Mouse (Mus musculus) ZHBTc4 (cell line): ENCODE measurements around the gene Coro2a.
A peak's percentile ranks its signal among the peaks of the same experiment; 100 is the strongest.

Experiments
- DNase-seq: peaks from one replicate; pipeline ENCODE4 v3.0.0-alpha.2; 2011; ENCODE audit warnings: low read depth, low spot score

Gene Coro2a

GRCm38 (mm10) chr4:46529722-46530121 is 72.3 kb downstream of the Coro2a start:
- no peak for DNase-seq

GRCm38 (mm10) chr4:46527558-46527926 is 74.5 kb downstream of the Coro2a start:
- DNase-seq: no peak

DNA sequence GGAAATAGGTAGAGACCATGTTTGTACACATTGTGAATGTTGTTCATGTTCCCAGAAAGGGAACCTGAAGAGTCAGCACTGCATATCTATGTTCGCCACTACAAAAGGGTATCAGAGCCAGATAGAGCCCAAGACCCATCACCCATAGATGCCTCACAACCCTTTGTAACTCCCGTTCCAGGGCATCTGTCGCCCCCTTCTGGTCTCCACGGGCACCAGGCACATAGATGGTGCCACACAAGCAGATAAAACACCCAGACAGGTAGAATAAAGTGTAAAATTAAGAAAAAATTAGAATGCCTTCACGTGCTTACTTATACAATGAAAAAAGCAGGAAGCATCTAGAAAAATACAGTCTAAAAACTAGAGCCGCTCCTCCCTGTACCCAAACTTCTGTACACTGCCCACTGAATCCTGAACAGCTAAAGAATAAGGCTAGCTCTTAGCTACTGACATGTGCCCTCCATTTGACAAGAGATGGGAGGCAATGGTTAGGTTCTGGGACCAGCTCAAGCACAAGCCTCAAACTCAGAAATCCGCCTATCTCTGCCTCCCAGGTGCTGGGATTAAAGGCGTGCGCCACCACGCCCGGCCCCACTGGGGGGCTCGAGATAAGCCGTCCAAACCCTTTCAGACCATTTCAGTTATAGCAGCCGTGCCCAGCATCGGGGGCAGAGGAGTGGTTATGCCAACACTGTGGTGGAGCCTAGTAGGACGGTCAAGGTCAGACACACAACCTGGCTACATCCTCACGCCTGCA is 75.0 kb downstream of the Coro2a start:
- peak; percentile 61 for DNase-seq

GRCm38 (mm10) chr4:46526226-46526625 is 75.8 kb downstream of the Coro2a start:
- DNase-seq: no peak

DNA sequence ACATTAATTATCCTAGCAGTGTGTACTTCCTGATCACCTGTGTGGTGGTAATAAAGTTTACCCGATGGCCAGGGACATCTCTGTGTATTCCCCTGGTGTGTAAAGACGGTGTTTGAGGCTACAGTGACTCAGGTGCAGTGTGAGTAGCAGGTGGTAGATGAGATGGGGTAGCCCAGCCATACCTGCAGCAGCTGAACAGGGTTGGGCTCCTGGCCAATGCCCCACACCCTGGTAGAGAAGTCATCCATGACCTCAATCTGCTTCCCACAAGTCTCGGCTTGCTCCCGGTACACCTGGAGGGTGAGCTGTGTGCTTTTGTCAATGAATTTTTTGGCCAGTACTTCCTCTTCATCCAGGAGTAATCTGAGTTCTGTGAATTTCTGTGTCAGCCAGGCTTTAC is 78.7 kb downstream of the Coro2a start:
- no peak for DNase-seq

DNA sequence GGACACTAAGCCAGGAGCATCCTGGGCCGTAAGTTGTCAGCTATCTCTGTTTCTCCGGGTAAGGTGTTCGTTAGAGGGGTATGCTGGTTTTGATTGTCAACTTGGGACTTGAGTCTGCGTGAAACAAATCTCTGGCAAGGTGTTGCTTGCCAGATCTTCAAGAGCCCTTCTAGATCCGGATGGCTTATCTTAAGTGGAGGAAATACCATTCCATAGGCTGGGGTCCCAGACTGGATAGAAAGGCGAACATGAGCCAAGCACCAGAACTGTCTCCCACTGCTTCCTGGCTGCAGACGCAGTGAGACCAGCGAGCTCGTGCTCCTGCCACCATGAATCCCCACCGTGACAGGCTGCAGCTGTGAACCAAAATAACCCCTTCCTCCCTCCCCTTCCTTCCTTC is 80.5 kb downstream of the Coro2a start:
- no peak for DNase-seq

- no peak for DNase-seq
Observed at GRCm38 (mm10) chr4:46520491-46520890, 81.5 kb downstream of the Coro2a start.

DNA sequence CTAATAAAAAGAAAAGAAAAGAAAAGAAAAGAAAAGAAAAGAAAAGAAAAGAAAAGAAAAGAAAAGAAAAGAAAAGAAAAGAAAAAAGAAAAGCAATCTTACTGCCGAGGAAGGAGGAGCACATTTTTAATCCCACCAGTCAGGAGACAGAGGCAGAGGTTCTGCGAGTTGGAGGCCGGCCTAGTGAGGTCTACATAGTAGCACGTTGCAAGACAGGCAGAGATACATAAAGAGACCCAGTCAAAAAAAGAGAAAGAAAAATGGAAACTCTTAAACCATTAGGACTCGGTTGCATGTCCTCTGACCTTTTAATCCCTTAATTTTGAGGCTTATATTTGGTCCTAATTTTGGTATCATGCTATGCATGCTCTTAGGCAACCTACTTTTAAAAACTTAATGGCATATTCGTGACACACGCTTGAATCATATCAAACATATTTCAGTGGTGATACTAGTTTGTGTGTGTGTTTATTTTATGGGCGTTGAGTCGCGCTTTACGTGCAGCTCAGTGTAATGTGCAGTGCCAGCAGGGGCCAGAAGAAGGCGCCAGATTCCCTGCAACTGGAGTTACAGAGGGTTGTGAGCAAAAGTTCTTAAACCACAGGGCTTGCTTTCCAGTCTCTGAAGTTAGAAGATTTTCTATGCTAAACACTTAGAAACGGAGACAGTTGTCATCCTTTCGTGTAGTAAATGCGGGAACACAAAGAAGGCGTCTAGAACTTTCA is 94.1 kb downstream of the Coro2a start:
- DNase-seq: peak; percentile 89

- DNase-seq: peak; percentile 93
Observed at GRCm38 (mm10) chr4:46506801-46507610, 95.0 kb downstream of the Coro2a start.

- DNase-seq: no peak
Observed at GRCm38 (mm10) chr4:46505361-46506057, 96.5 kb downstream of the Coro2a start.

DNA sequence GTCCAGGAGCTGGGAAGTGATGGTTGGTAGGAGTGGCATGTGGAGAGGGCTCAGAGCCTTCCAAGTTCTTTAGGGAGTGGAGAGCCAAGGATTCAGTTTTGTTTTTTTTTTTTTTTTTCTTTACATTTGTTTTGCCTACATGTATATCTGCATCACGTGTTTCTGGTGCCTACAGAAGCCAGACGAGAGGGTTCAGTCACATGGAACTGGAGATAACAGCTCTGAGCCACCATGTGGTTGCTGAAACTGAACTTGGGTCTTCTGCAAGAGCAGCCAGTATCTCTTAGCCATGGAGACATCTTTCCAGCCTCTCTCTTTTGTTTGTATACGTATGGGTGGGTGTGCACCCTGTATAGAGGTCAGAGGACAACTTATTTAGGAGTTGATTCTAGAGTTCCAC is 98.1 kb downstream of the Coro2a start:
- no peak for DNase-seq

- DNase-seq: no peak
Observed at GRCm38 (mm10) chr4:46502606-46503502, 99.1 kb downstream of the Coro2a start.

DNA sequence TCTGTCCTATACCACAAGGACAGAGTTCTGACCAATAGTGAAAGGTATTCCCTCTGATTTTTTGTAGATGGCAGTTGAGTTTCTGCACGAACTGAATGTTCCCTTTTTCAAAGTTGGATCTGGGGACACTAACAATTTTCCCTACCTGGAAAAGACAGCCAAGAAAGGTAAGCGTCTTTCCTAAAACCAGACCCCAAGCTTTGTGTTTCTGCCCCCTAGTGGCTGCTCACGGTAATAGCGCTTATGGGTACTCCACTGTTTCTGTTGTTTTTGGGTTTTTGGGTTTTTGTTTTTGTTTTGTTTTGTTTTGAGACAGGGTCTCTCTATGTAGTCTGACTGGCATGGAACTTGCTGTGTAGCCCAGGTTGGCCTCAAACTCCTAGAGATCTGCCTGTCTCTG is 103.0 kb downstream of the Coro2a start:
- DNase-seq: peak; percentile 60

DNA sequence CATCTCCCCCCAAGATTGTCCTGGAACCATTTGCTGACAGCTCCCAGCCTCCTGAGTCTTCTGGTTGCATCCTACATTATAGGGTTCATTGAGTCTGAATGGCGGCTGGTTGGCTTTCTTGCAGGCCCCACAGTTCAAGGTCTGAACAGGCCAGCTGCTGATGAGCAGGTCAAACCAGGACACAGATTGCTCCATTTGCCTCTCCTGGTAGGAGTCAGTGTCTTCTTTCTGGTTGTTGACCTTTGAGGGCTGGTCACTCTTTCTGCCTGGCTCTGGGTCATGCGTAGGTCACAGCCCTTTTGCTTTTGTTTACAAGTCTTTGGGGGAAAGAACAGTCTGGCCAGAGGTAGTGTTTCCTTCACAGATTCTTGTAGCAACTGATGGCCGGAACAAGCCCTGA is 103.5 kb downstream of the Coro2a start:
- DNase-seq: no peak

- peak; percentile 71 for DNase-seq
Observed at GRCm38 (mm10) chr4:46497286-46497892, 104.6 kb downstream of the Coro2a start.

GRCm38 (mm10) chr4:46495543-46495942 is 106.5 kb downstream of the Coro2a start:
- no peak for DNase-seq

DNA sequence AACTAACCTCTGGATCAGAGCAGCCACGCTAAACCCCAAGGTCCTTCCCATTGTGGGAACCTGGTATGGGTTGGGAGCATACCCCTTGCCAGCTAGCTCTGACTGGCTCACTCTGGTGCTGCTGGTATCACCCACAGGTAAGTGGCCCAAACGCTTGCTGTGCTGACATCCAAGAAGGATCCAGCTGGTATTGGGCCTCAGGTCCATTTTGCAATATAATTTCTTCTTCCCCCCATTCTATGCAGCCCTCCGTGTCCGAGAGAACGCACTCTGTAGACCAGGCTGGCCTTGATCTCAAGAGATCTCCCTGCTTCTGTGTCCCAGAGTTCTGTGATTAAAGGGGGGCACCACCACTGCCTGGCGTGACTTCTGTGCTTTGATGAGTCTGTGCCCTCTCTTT is 108.9 kb downstream of the Coro2a start:
- no peak for DNase-seq

GRCm38 (mm10) chr4:46489028-46489925 is 112.7 kb downstream of the Coro2a start, which contains the start of gene Nans:
Nans (plus strand) TSS chr4:46489248.
- DNase-seq: peak; percentile 99

GRCm38 (mm10) chr4:46487348-46487747 is 114.7 kb downstream of the Coro2a start:
- DNase-seq: no peak
